Mouse (Mus musculus) heart, postnatal 0 days (tissue): ENCODE measurements around the gene Hs3st2. TPM values are rescaled to one million over a fixed set of nuclear protein-coding genes. Genes with fewer than 3 reads are reported as not detected.

Experiments
- ATAC-seq: fragments of 200-750 bp; cut with Nextera tagmentation; 2 replicates; pipeline ENCODE4 v1.8.0; 2017; ENCODE audit warnings: low read depth, moderate number of reproducible peaks, moderate library complexity; ENCODE audit not compliant: insufficient read depth
- DNase-seq: peaks from one replicate; pipeline ENCODE4 v3.0.0-alpha.2; 2016; ENCODE audit warnings: low spot score
- H3K27ac ChIP-seq: fragments of 300-500 bp; sonication (generic); 2 replicates; pipeline ENCODE4 v1.5.1; 2014; ENCODE audit warnings: low read depth, mild to moderate bottlenecking
- H3K27me3 ChIP-seq: fragments of 300-500 bp; sonication (generic); 2 replicates; pipeline ENCODE4 v1.6.1; 2014; ENCODE audit warnings: low read length, mixed read lengths; ENCODE audit not compliant: control insufficient read depth, insufficient read depth
- H3K36me3 ChIP-seq: fragments of 300-500 bp; sonication (generic); replicated peaks from 2 replicates; pipeline ENCODE4 v1.6.1; 2014; ENCODE audit warnings: low read length, mixed read lengths; ENCODE audit not compliant: control insufficient read depth, insufficient read depth
- H3K4me1 ChIP-seq: fragments of 300-500 bp; sonication (generic); 2 replicates; pipeline ENCODE4 v1.6.1; 2014; ENCODE audit warnings: antibody characterized with exemption; ENCODE audit not compliant: control insufficient read depth, insufficient read depth
- H3K4me2 ChIP-seq: fragments of 300-500 bp; sonication (generic); 2 replicates; pipeline ENCODE4 v1.6.1; 2014; ENCODE audit warnings: low read depth, mild to moderate bottlenecking, low read length, moderate library complexity
- H3K4me3 ChIP-seq: fragments of 300-500 bp; sonication (generic); 2 replicates; pipeline ENCODE4 v1.5.1; 2014; ENCODE audit warnings: low read depth, low read length
- H3K9ac ChIP-seq: fragments of 300-500 bp; sonication (generic); replicated peaks from 2 replicates; pipeline ENCODE4 v1.6.1; 2014; ENCODE audit warnings: low read depth, low read length, mixed read lengths
- H3K9me3 ChIP-seq: fragments of 300-500 bp; sonication (generic); replicated peaks from 2 replicates; pipeline ENCODE4 v1.6.1; 2016; ENCODE audit warnings: low read length; ENCODE audit not compliant: control insufficient read depth
- CTCF ChIP-seq: IDR thresholded peaks from 2 replicates; pipeline ENCODE4 v1.5.1; 2016; ENCODE audit warnings: antibody characterized with exemption, control low read depth, low read depth
- EP300 ChIP-seq: IDR thresholded peaks from 2 replicates; pipeline ENCODE4 v1.6.1; 2016; ENCODE audit warnings: antibody characterized with exemption, low read depth
- WGBS: fragments of 180-500 bp; shearing (Covaris S2); extraction: QIAGEN DNeasy Blood & Tissue Kit; methylation state at CpG from one replicate; pipeline ENCODE4 v1.1.7; 2014; 5-methylcytosine and 5-hydroxymethylcytosine counted together
- polyA plus RNA-seq: library from polyadenylated mRNA; unstranded; fragments of >200 nt; fragmentation: Nextera tagmentation; extraction: Ambion mirVana; gene quantifications from 2 replicates; pipeline ENCODE4 v1.2.1, GENCODE M21; 2015
- total RNA-seq: library from RNA; depleted of rRNA; stranded (reverse); fragments of >200 nt; gene quantifications from 2 replicates; pipeline ENCODE4 v1.2.3, GENCODE M21; 2014; ENCODE audit warnings: low replicate concordance

Hs3st2 gene
- total and polyA plus RNA-seq, 2 experiments from 2014 or later: not detected

- TF ChIP-seq EP300: no peak
- TF ChIP-seq CTCF: no peak
- Histone ChIP-seq H3K27ac (no peak overlapping the region), H3K27me3 (no peaks in the 10 kb centered on the region), H3K4me3 (no peak overlapping the region), H3K4me1 (no peaks in the 10 kb centered on the region), H3K9me3 (0 out of 2 replicates have a peak, but pooled peaks cover 8% of the 10 kb centered on the region), H3K36me3 (no peaks in the 10 kb centered on the region), H3K9ac (no peak overlapping the region), H3K4me2 (no peak overlapping the region)
- WGBS: 69% methylated on average over 6 of the region's 6 CpGs
- ATAC-seq: no peak
- no peak for DNase-seq
These were observed 69.0 kb downstream of the Hs3st2 start for GRCm38 (mm10) chr7:121460626-121461025.

GRCm38 (mm10) chr7:121464441-121464840, 72.8 kb downstream of the Hs3st2 start:
- H3K27me3 ChIP-seq: no peaks in the 10 kb centered on the region
- DNase-seq (no peak), ATAC-seq (no peak)
- H3K4me2 ChIP-seq: no peak overlapping the region
- H3K36me3 ChIP-seq: no peaks in the 10 kb centered on the region
- H3K9me3 ChIP-seq: no peaks in the 10 kb centered on the region
- no peak for TF ChIP-seq EP300
- H3K4me3 ChIP-seq: no peak overlapping the region
- WGBS: 85% methylated on average over 5 of the region's 5 CpGs
- no peak overlapping the region for H3K27ac ChIP-seq
- H3K4me1 ChIP-seq: no peaks in the 10 kb centered on the region
- no peak overlapping the region for H3K9ac ChIP-seq

GRCm38 (mm10) chr7:121465111-121465510, 73.5 kb downstream of the Hs3st2 start:
- H3K4me2 ChIP-seq: no peak overlapping the region
- ATAC-seq: no peak
- H3K9ac ChIP-seq: no peak overlapping the region
- DNase-seq: no peak
- H3K4me3 ChIP-seq: no peak overlapping the region
- H3K9me3 ChIP-seq: no peaks in the 10 kb centered on the region
- TF ChIP-seq CTCF: no peak
- TF ChIP-seq EP300: no peak
- H3K4me1 ChIP-seq: no peaks in the 10 kb centered on the region
- WGBS: 79% methylated on average over 1 of the region's 1 CpGs
- no peak overlapping the region for H3K27ac ChIP-seq
- no peaks in the 10 kb centered on the region for H3K27me3 ChIP-seq
- H3K36me3 ChIP-seq: no peaks in the 10 kb centered on the region

DNA sequence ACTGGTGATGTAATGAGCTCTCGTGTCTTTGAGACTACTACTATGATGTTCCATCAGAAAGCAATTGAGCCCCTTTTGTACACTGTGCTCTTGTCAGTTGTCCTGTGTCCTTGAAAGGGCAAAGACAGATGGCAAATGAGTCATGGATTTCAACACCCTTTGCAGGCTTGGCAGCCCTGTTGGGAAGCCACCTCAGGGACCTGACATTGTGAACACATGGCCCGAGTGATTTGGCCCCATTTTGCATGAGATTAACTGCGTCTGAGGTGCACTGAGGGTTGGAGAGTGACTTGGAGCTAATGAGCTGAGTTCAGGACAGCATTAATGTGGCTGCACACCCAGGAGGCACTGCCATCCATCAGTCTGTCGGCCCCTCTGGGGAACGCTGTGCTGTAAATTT, 74.7 kb downstream of the Hs3st2 start:
- H3K4me2 ChIP-seq: no peak overlapping the region
- H3K27me3 ChIP-seq: no peaks in the 10 kb centered on the region
- H3K4me3 ChIP-seq: no peak overlapping the region
- H3K4me1 ChIP-seq: no peaks in the 10 kb centered on the region
- ATAC-seq (no peak), DNase-seq (no peak)
- TF ChIP-seq EP300 (no peak), CTCF (no peak)
- 43% methylated on average over 5 of the region's 5 CpGs for WGBS
- no peak overlapping the region for H3K27ac ChIP-seq
- no peak overlapping the region for H3K9ac ChIP-seq
- no peaks in the 10 kb centered on the region for H3K36me3 ChIP-seq
- H3K9me3 ChIP-seq: no peaks in the 10 kb centered on the region

DNA sequence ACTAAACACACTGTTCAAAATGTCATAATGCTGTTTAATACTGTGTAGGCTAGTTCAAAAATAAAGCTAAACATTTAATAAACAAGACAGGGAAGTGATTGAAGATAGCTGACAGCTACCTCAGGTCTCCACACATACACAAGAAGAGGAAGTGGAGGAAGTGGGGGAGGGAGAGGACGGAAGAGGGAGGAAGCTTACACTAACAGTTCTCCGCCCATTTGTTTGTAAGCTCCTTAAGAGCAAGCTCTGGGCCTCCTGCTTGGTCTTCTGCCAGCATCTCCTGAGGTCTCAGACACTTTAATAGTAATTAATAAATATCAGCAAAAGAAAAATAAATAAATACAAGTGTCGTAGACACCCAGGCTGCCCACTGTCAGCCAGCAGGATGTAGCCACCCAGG, 77.8 kb downstream of the Hs3st2 start:
- DNase-seq: peak; percentile 11
- 59% methylated on average over 3 of the region's 3 CpGs for WGBS
- TF ChIP-seq CTCF: no peak

GRCm38 (mm10) chr7:121478302-121478701, 86.6 kb downstream of the Hs3st2 start:
- Histone ChIP-seq H3K9ac (no peak overlapping the region), H3K9me3 (no peaks in the 10 kb centered on the region), H3K4me3 (no peak overlapping the region), H3K27ac (no peak overlapping the region), H3K4me1 (no peaks in the 10 kb centered on the region), H3K4me2 (no peak overlapping the region), H3K36me3 (no peaks in the 10 kb centered on the region), H3K27me3 (no peaks in the 10 kb centered on the region)
- ATAC-seq (no peak), DNase-seq (no peak)
- 60% methylated on average over 8 of the region's 8 CpGs for WGBS
- TF ChIP-seq CTCF (no peak), EP300 (no peak)

More for the DNA sequence above, 77.8 kb downstream of the Hs3st2 start:
- H3K27ac ChIP-seq: no peak overlapping the region
- no peaks in the 10 kb centered on the region for H3K27me3 ChIP-seq
- H3K9me3 ChIP-seq: no peaks in the 10 kb centered on the region
- H3K4me2 ChIP-seq: no peak overlapping the region
- H3K9ac ChIP-seq: no peak overlapping the region
- H3K4me1 ChIP-seq: no peaks in the 10 kb centered on the region
- no peaks in the 10 kb centered on the region for H3K36me3 ChIP-seq
- ATAC-seq: no peak
- H3K4me3 ChIP-seq: no peak overlapping the region
